Mouse (Mus musculus) limb, embryonic 14.5 days (tissue): Measurements from ENCODE around the gene Mgll. TPM values are rescaled to one million over a fixed set of nuclear protein-coding genes. Genes with fewer than 3 reads are reported as not detected.

Source experiments
- ATAC-seq: fragments of 200-750 bp; cut with Nextera tagmentation; 2 replicates; pipeline ENCODE4 v1.8.0; 2017; ENCODE audit warnings: low read depth, moderate number of reproducible peaks, moderate TSS enrichment; ENCODE audit not compliant: low FRiP score
- DNase-seq: peaks from one replicate; pipeline ENCODE4 v3.0.0-alpha.2; 2015; ENCODE audit warnings: low spot score
- H3K27ac ChIP-seq: fragments of 300-500 bp; sonication (generic); replicated peaks from 2 replicates; pipeline ENCODE4 v1.5.1; 2014; ENCODE audit warnings: low read depth, mild to moderate bottlenecking, low read length, moderate library complexity, mixed read lengths
- H3K27me3 ChIP-seq: fragments of 300-500 bp; sonication (generic); 2 replicates; pipeline ENCODE4 v1.6.1; 2014; ENCODE audit warnings: low read length, mixed read lengths; ENCODE audit not compliant: control insufficient read depth, insufficient read depth
- H3K36me3 ChIP-seq: fragments of 300-500 bp; sonication (generic); 2 replicates; pipeline ENCODE4 v1.6.1; 2014; ENCODE audit warnings: mild to moderate bottlenecking, low read length, moderate library complexity, mixed read lengths; ENCODE audit not compliant: control insufficient read depth, insufficient read depth
- H3K4me1 ChIP-seq: fragments of 300-500 bp; sonication (generic); 2 replicates; pipeline ENCODE4 v1.6.1; 2014; ENCODE audit warnings: antibody characterized with exemption, low read length, mixed read lengths; ENCODE audit not compliant: control insufficient read depth, insufficient read depth
- H3K4me2 ChIP-seq: fragments of 300-500 bp; sonication (generic); replicated peaks from 2 replicates; pipeline ENCODE4 v1.6.1; 2014; ENCODE audit warnings: low read depth, mild to moderate bottlenecking, low read length, moderate library complexity; ENCODE audit not compliant: severe bottlenecking
- H3K4me3 ChIP-seq: fragments of 300-500 bp; sonication (generic); replicated peaks from 2 replicates; pipeline ENCODE4 v1.5.1; 2014; ENCODE audit warnings: low read length
- H3K9ac ChIP-seq: fragments of 300-500 bp; sonication (generic); 2 replicates; pipeline ENCODE4 v1.6.1; 2014; ENCODE audit warnings: mild to moderate bottlenecking, low read depth, low read length, moderate library complexity; ENCODE audit not compliant: severe bottlenecking
- H3K9me3 ChIP-seq: fragments of 300-500 bp; sonication (generic); 2 replicates; pipeline ENCODE4 v1.6.1; 2016; ENCODE audit warnings: low read length; ENCODE audit not compliant: control insufficient read depth
- POLR2A ChIP-seq: fragments of 200-500 bp; IDR thresholded peaks from 2 replicates; pipeline ENCODE4 v1.8.0; 2012; ENCODE audit warnings: inconsistent platforms, mild to moderate bottlenecking, moderate library complexity, borderline replicate concordance; ENCODE audit not compliant: insufficient read depth, insufficient read length; ENCODE audit errors: extremely low read depth
- WGBS: fragments of 180-500 bp; shearing (Covaris S2); extraction: QIAGEN DNeasy Blood & Tissue Kit; methylation state at CpG from one replicate; pipeline ENCODE4 v1.1.7; 2014; 5-methylcytosine and 5-hydroxymethylcytosine counted together
- polyA plus RNA-seq, 2 experiments: library from polyadenylated mRNA; depleted of rRNA in 1 of 2; stranded (reverse) in 1 of 2; unstranded in 1 of 2; fragments of >200 nt; fragmentation: Nextera tagmentation in 1 of 2; extraction: Ambion mirVana in 1 of 2; gene quantifications; 2 replicates each; pipeline versions ENCODE4 v1.2.1 to v1.2.3; 2012 to 2014

Gene Mgll
- polyA plus RNA-seq, 2 experiments = 7.5 to 17.6 TPM

DNA sequence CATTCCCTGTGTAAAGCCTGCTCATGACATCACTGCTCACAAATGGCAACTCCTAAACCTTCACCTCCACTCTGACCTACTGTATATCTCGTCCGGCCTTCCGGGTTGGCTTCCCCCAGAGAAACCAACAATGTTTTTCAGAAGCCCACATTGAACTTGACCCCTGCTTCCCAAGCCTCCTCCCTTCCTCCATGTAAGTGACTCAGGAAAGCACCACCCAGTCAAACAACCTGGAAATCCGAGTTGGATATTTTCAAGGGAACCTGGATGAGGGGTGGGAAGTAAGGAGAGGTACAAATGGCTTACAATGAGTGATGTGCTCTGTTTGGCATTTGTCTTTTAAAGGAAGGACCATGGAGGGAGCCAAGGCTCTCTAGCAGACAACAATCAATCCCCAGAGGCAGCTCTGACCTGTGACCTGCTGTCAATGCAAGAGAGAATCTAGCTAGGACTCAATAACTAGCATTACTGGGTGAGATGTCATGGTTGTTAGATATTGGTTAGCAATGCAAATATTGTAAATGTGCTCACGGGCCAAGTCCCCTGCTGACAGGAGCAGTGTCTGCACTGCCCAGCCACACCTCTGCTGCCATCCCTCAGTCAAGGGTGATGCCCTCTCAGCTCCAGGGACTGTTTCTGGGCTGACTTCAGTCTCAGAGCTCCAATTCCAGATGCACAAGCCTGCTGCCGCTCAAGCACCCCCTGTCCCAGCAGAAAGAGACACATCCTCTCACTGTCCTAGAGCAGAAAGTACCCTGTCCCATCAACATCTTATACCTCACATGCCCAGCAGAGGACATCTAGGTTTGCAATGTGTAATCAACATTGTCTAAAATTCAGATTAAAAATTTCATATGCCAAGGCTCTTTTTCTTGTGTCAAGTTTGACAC is 6.8 kb upstream of the Mgll start:
- Histone ChIP-seq H3K27me3 (no peaks in the 10 kb centered on the region), H3K4me3 (no peak overlapping the region), H3K4me1 (no peaks in the 10 kb centered on the region), H3K9ac (no peak overlapping the region), H3K9me3 (no peaks in the 10 kb centered on the region), H3K36me3 (no peaks in the 10 kb centered on the region), H3K27ac (no peak overlapping the region), H3K4me2 (no peak overlapping the region)
- DNase-seq (no peak), ATAC-seq (no peak)
- TF ChIP-seq POLR2A = no peak
- WGBS = 77% methylated on average over 6 of the region's 6 CpGs

- Histone ChIP-seq H3K27me3 (no peaks in the 10 kb centered on the region), H3K4me2 (no peak overlapping the region), H3K9ac (no peak overlapping the region), H3K9me3 (no peaks in the 10 kb centered on the region), H3K4me1 (no peaks in the 10 kb centered on the region), H3K27ac (no peak overlapping the region), H3K36me3 (no peaks in the 10 kb centered on the region), H3K4me3 (no peak overlapping the region)
- ATAC-seq (no peak), DNase-seq (no peak)
- 86% methylated on average over 7 of the region's 7 CpGs for WGBS
- TF ChIP-seq POLR2A = no peak
Observed at GRCm38 (mm10) chr6:88718033-88718725, 6.0 kb upstream of the Mgll start.

- Histone ChIP-seq H3K27ac (no peak overlapping the region), H3K4me1 (no peaks in the 10 kb centered on the region), H3K27me3 (peaks cover 4% of the 10 kb centered on the region), H3K4me2 (no peak overlapping the region), H3K36me3 (no peaks in the 10 kb centered on the region), H3K4me3 (no peak overlapping the region), H3K9ac (no peak overlapping the region), H3K9me3 (no peaks in the 10 kb centered on the region)
- 41% methylated on average over 3 of the region's 3 CpGs for WGBS
- TF ChIP-seq POLR2A = no peak
- DNase-seq (no peak), ATAC-seq (no peak)
Observed at GRCm38 (mm10) chr6:88721059-88721458, 3.2 kb upstream of the Mgll start.

DNA sequence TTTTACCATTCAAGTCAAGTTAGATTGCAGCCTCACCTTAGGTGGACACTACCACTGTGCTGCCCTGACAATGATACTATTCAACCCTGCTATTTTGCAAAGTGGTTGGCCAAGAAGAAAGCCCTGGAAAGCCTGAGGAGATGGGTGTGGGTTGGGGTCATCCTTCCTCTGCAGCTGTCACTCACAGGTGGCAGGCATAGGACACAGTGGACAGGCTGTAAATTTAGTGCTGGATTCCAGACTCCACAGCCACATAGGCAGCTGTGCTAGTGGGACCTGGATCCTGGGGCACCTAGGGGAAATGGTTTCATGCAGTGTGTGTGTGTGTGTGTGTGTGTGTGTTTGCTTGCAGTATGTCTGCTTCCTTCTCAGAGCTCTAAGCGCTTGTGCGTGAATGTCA is 1.3 kb upstream of the Mgll start:
- DNase-seq (no peak), ATAC-seq (no peak)
- Histone ChIP-seq H3K9me3 (no peaks in the 10 kb centered on the region), H3K27ac (no peak overlapping the region), H3K36me3 (no peaks in the 10 kb centered on the region), H3K9ac (no peak overlapping the region), H3K4me3 (no peak overlapping the region), H3K4me1 (no peaks in the 10 kb centered on the region), H3K4me2 (no peak overlapping the region), H3K27me3 (peaks cover 4% of the 10 kb centered on the region)
- WGBS = 92% methylated on average over 2 of the region's 2 CpGs
- no peak for TF ChIP-seq POLR2A

GRCm38 (mm10) chr6:88723806-88724312 is 353 bp upstream of the Mgll start:
- no peaks in the 10 kb centered on the region for H3K36me3 ChIP-seq
- H3K9ac ChIP-seq = peak overlapping the region; percentile 62
- peak overlapping the region; percentile 97 for H3K4me2 ChIP-seq
- peak overlapping the region; percentile 69 for H3K4me3 ChIP-seq
- WGBS = 37% methylated on average over 11 of the region's 14 CpGs
- TF ChIP-seq POLR2A = no peak
- no peak overlapping the region for H3K27ac ChIP-seq
- no peaks in the 10 kb centered on the region for H3K9me3 ChIP-seq
- DNase-seq (no peak), ATAC-seq (no peak; the same call in 1 of the 2 replicates)
- no peaks in the 10 kb centered on the region for H3K4me1 ChIP-seq
- peaks cover 4% of the 10 kb centered on the region for H3K27me3 ChIP-seq
